Mouse (Mus musculus) C2C12 (cell line): ENCODE data around the gene Proz.

Experiments used
- CTCF ChIP-seq: IDR thresholded peaks from one replicate; pipeline ENCODE4 v1.5.1; 2011; ENCODE audit not compliant: control insufficient read depth, insufficient read depth, insufficient read length
- MYOD1 ChIP-seq: IDR thresholded peaks from one replicate; pipeline ENCODE4 v1.6.1; 2011; ENCODE audit warnings: low read depth; ENCODE audit not compliant: control insufficient read depth, insufficient read length
- USF1 ChIP-seq: IDR thresholded peaks from one replicate; pipeline ENCODE4 v1.6.1; 2011; ENCODE audit warnings: low read depth, mild to moderate bottlenecking, control low read depth, moderate library complexity

- no peak for TF ChIP-seq CTCF
- no peak for TF ChIP-seq USF1
- no peak for TF ChIP-seq MYOD1
Observed at GRCm38 (mm10) chr8:13073255-13073654, 12.5 kb downstream of the Proz start.
